ENCODE assay signal across 29 mouse cellular contexts in genomic region chr2:29404931-29405330, GRCm38 (mm10). TPM values are rescaled to one million over a fixed set of nuclear protein-coding genes. Genes with fewer than 3 reads are reported as not detected.
DNase-seq lines count a peak whose midpoint lies in the region; ATAC-seq lines count a peak whose summit lies in the region.
"Had no signal": no experiment of that assay in that cellular context is flagged by ENCODE, and none has a peak within 500 bp of the region (broad histone marks: within the 10 kb centered on the region; RNA-seq: fewer than 3 reads in every experiment).

No protein-coding gene starts in this region.

- H3K4me3 ChIP-seq in kidney, embryonic 14.5 days (ENCODE audit: low read length): no peak overlapping the region
- no peak overlapping the region for H3K4me3 ChIP-seq in midbrain, embryonic 15.5 days
- H3K4me3 ChIP-seq in midbrain, embryonic 14.5 days (replicated peaks; ENCODE audit: low read depth, low read length): no peak overlapping the region
- H3K4me3 ChIP-seq: embryonic facial prominence, embryonic 13.5 days; heart, embryonic 12.5 days; limb, embryonic 13.5 days; liver, embryonic 12.5 days; midbrain, embryonic 12.5 days; myocyte had no signal

- whole genome bisulfite sequencing in kidney, embryonic 14.5 days: 75% methylated on average over 10 of the region's 10 CpGs
- WGBS in midbrain, embryonic 15.5 days: 88% methylated on average over 10 of the region's 10 CpGs
- WGBS in midbrain, embryonic 14.5 days: 86% methylated on average over 10 of the region's 10 CpGs

- H3K9ac ChIP-seq in kidney, embryonic 14.5 days (ENCODE audit: low read depth, low read length): no peak overlapping the region
- no peak overlapping the region; the same call in 1 of the 2 replicates for H3K9ac ChIP-seq in midbrain, embryonic 15.5 days
- H3K9ac ChIP-seq in midbrain, embryonic 14.5 days (replicated peaks; ENCODE audit: low read length): no peak overlapping the region
- H3K9ac ChIP-seq: embryonic facial prominence, embryonic 13.5 days; heart, embryonic 12.5 days; limb, embryonic 13.5 days; liver, embryonic 12.5 days; midbrain, embryonic 12.5 days had no signal

- ATAC-seq in kidney, embryonic 14.5 days (ENCODE audit: low FRiP score, low TSS enrichment): no peak
- ATAC-seq in midbrain, embryonic 15.5 days (replicated peaks): no peak
- no peak for ATAC-seq in midbrain, embryonic 14.5 days (ENCODE audit: low FRiP score, low TSS enrichment)
- ATAC-seq in erythroblast, adult 5-6 weeks (replicated peaks; ENCODE audit: low FRiP score, poor library complexity, severe bottlenecking): no peak
- ATAC-seq: forebrain, embryonic 14.5 days; hindbrain, postnatal 0 days; intestine, embryonic 16.5 days; liver, embryonic 12.5 days had no signal

- H3K4me2 ChIP-seq in kidney, embryonic 14.5 days (replicated peaks; ENCODE audit: low read depth, low read length): no peak overlapping the region
- H3K4me2 ChIP-seq in midbrain, embryonic 15.5 days: no peak overlapping the region
- H3K4me2 ChIP-seq in midbrain, embryonic 14.5 days (ENCODE audit: low read length): no peak overlapping the region
- H3K4me2 ChIP-seq: embryonic facial prominence, embryonic 13.5 days; heart, embryonic 12.5 days; limb, embryonic 13.5 days; liver, embryonic 12.5 days; midbrain, embryonic 12.5 days had no signal

- peak; percentile 23 for DNase-seq in kidney, adult 11 months
- no peak for DNase-seq in midbrain, embryonic 14.5 days
- peak; percentile 46 for DNase-seq in kidney, postnatal 10 days
- DNase-seq in kidney, postnatal 4 days: peak; percentile 36 to 43
- DNase-seq: adrenal gland, postnatal 14 days; cerebellum, adult 2 months; cerebellum, postnatal 25 days; embryo, embryonic 11 days; heart, adult 18-20 months; heart, postnatal 36 days; layer of hippocampus, postnatal 36 days; lung, adult 18-20 months; lung, postnatal 10 days; right cerebral cortex, postnatal 14 days; thymus, adult 2 months; thymus, postnatal 4 days had no signal

- H3K4me1 ChIP-seq in kidney, embryonic 14.5 days (ENCODE audit: control insufficient read depth, insufficient read depth, low read length): peaks cover 3% of the 10 kb centered on the region; the same call in 1 of the 2 replicates
- peaks cover 20% of the 10 kb centered on the region for H3K4me1 ChIP-seq in midbrain, embryonic 15.5 days
- H3K4me1 ChIP-seq in midbrain, embryonic 14.5 days (ENCODE audit: control insufficient read depth, insufficient read depth, low read length): peaks cover 19% of the 10 kb centered on the region; the same call in 1 of the 2 replicates

- H3K27ac ChIP-seq in kidney, embryonic 14.5 days (ENCODE audit: low read depth, low read length): no peak overlapping the region
- H3K27ac ChIP-seq in midbrain, embryonic 15.5 days: 0 out of 2 replicates have a peak overlapping the region, but pooled peaks have one; percentile 19
- H3K27ac ChIP-seq in midbrain, embryonic 14.5 days (replicated peaks; ENCODE audit: low read depth, low read length): no peak overlapping the region
- H3K27ac ChIP-seq: embryonic facial prominence, embryonic 13.5 days; hindbrain, postnatal 0 days; limb, embryonic 13.5 days; liver, embryonic 12.5 days; midbrain, embryonic 12.5 days; stomach, postnatal 0 days had no signal

- no peaks in the 10 kb centered on the region for H3K9me3 ChIP-seq in kidney, embryonic 14.5 days (ENCODE audit: control insufficient read depth, low read length)
- H3K9me3 ChIP-seq in midbrain, embryonic 15.5 days: no peaks in the 10 kb centered on the region
- H3K9me3 ChIP-seq in midbrain, embryonic 14.5 days (ENCODE audit: control insufficient read depth, low read length): no peaks in the 10 kb centered on the region
- H3K9me3 ChIP-seq: embryonic facial prominence, embryonic 13.5 days; heart, embryonic 12.5 days; limb, embryonic 13.5 days; liver, embryonic 12.5 days; midbrain, embryonic 12.5 days had no signal

- no peaks in the 10 kb centered on the region for H3K36me3 ChIP-seq in kidney, embryonic 14.5 days (ENCODE audit: control insufficient read depth, insufficient read depth, low read length)
- no peaks in the 10 kb centered on the region for H3K36me3 ChIP-seq in midbrain, embryonic 15.5 days (replicated peaks)
- H3K36me3 ChIP-seq in midbrain, embryonic 14.5 days (ENCODE audit: control insufficient read depth, insufficient read depth, low read length): no peaks in the 10 kb centered on the region
- H3K36me3 ChIP-seq: embryonic facial prominence, embryonic 13.5 days; heart, embryonic 12.5 days; limb, embryonic 13.5 days; liver, embryonic 12.5 days; midbrain, embryonic 12.5 days had no signal

- no peaks in the 10 kb centered on the region for H3K27me3 ChIP-seq in kidney, embryonic 14.5 days (ENCODE audit: control insufficient read depth, insufficient read depth, low read length)
- H3K27me3 ChIP-seq in midbrain, embryonic 15.5 days (replicated peaks): no peaks in the 10 kb centered on the region
- H3K27me3 ChIP-seq in midbrain, embryonic 14.5 days (ENCODE audit: control insufficient read depth, insufficient read depth, low read length): no peaks in the 10 kb centered on the region
- H3K27me3 ChIP-seq: embryonic facial prominence, embryonic 13.5 days; heart, embryonic 12.5 days; liver, embryonic 12.5 days; midbrain, embryonic 12.5 days had no signal

RNA-seq across cellular contexts. Expression of gene Med27, which starts 58.3 kb away (rescaled TPM):
- polyA plus RNA-seq in kidney, embryonic 14.5 days (2014; fragmentation: Nextera tagmentation; extraction: Ambion mirVana): 57.1 and 68.6 TPM in 2 replicates
- polyA plus RNA-seq in midbrain, embryonic 15.5 days (2015; fragmentation: Nextera tagmentation; extraction: Ambion mirVana): 78.6 and 80.2 TPM in 2 replicates
- polyA plus RNA-seq in midbrain, embryonic 14.5 days (2014; fragmentation: Nextera tagmentation; extraction: Ambion mirVana): 81.0 and 96.4 TPM in 2 replicates
- 4.0 and 9.6 TPM in 2 replicates for total RNA-seq in erythroblast, adult 5-6 weeks (2015; ENCODE audit: low replicate concordance)
- total RNA-seq in erythroblast, adult 5-6 weeks (2017; ENCODE audit: low replicate concordance): 5.0 and 9.3 TPM in 2 replicates
